Mouse (Mus musculus) hindbrain, embryonic 16.5 days (tissue): ENCODE results near the gene Wdfy4. TPM values are rescaled to one million over a fixed set of nuclear protein-coding genes. Genes with fewer than 3 reads are reported as not detected.

Experiments used
- ATAC-seq: fragments of 200-750 bp; cut with Nextera tagmentation; 2 replicates; pipeline ENCODE4 v1.8.0; 2017; ENCODE audit warnings: moderate TSS enrichment, moderate library complexity
- H3K27ac ChIP-seq: fragments of 300-500 bp; sonication (generic); 2 replicates; pipeline ENCODE4 v1.5.1; 2014; ENCODE audit warnings: low read depth, mild to moderate bottlenecking, control low read depth, low read length, moderate library complexity
- H3K27me3 ChIP-seq: fragments of 300-500 bp; sonication (generic); replicated peaks from 2 replicates; pipeline ENCODE4 v1.6.1; 2014; ENCODE audit warnings: low read length; ENCODE audit not compliant: control insufficient read depth, insufficient read depth
- H3K36me3 ChIP-seq: fragments of 300-500 bp; sonication (generic); 2 replicates; pipeline ENCODE4 v1.6.1; 2014; ENCODE audit warnings: mild to moderate bottlenecking, low read length, moderate library complexity, mixed read lengths; ENCODE audit not compliant: control insufficient read depth, insufficient read depth
- H3K4me1 ChIP-seq: fragments of 300-500 bp; sonication (generic); 2 replicates; pipeline ENCODE4 v1.6.1; 2014; ENCODE audit warnings: low read depth, low read length; ENCODE audit not compliant: control insufficient read depth, insufficient read depth
- H3K4me2 ChIP-seq: fragments of 300-500 bp; sonication (generic); 2 replicates; pipeline ENCODE4 v1.6.1; 2014; ENCODE audit warnings: mild to moderate bottlenecking, low read length, control low read depth, moderate library complexity
- H3K4me3 ChIP-seq: fragments of 300-500 bp; sonication (generic); 2 replicates; pipeline ENCODE4 v1.5.1; 2014; ENCODE audit warnings: mild to moderate bottlenecking, low read length, control low read depth, moderate library complexity
- H3K9ac ChIP-seq: fragments of 300-500 bp; sonication (generic); 2 replicates; pipeline ENCODE4 v1.6.1; 2014; ENCODE audit warnings: low read depth, mild to moderate bottlenecking, control low read depth, low read length, moderate library complexity
- H3K9me3 ChIP-seq: fragments of 300-500 bp; sonication (generic); 2 replicates; pipeline ENCODE4 v1.6.1; 2014; ENCODE audit warnings: mild to moderate bottlenecking, low read length, moderate library complexity; ENCODE audit not compliant: control insufficient read depth
- WGBS: fragments of 180-500 bp; shearing (Covaris S2); extraction: QIAGEN DNeasy Blood & Tissue Kit; methylation state at CpG from one replicate; pipeline ENCODE4 v1.1.7; 2014; 5-methylcytosine and 5-hydroxymethylcytosine counted together
- polyA plus RNA-seq: library from polyadenylated mRNA; unstranded; fragments of >200 nt; fragmentation: Nextera tagmentation; extraction: Ambion mirVana; gene quantifications from 2 replicates; pipeline ENCODE4 v1.2.1, GENCODE M21; 2015

Wdfy4 gene
- polyA plus RNA-seq, 1 experiment from 2014 or later = 0.15 TPM

- H3K4me3 ChIP-seq = no peak overlapping the region
- 67% methylated on average over 1 of the region's 1 CpGs for WGBS
- H3K4me2 ChIP-seq = no peak overlapping the region
- no peak overlapping the region for H3K27ac ChIP-seq
- H3K4me1 ChIP-seq = no peaks in the 10 kb centered on the region
- no peaks in the 10 kb centered on the region for H3K36me3 ChIP-seq
- ATAC-seq = no peak
- no peaks in the 10 kb centered on the region for H3K9me3 ChIP-seq
- no peaks in the 10 kb centered on the region for H3K27me3 ChIP-seq
- H3K9ac ChIP-seq = no peak overlapping the region
Measured at GRCm38 (mm10) chr14:33171942-33172341, 13.4 kb downstream of the Wdfy4 start.

GRCm38 (mm10) chr14:33168750-33169149, 16.6 kb downstream of the Wdfy4 start:
- WGBS = 88% methylated on average over 4 of the region's 4 CpGs
- no peak for ATAC-seq

GRCm38 (mm10) chr14:33162238-33162637, 23.1 kb downstream of the Wdfy4 start:
- Histone ChIP-seq H3K4me2 (no peak overlapping the region), H3K27ac (no peak overlapping the region), H3K4me3 (no peak overlapping the region), H3K9ac (no peak overlapping the region), H3K36me3 (no peaks in the 10 kb centered on the region), H3K27me3 (no peaks in the 10 kb centered on the region), H3K4me1 (no peaks in the 10 kb centered on the region), H3K9me3 (no peaks in the 10 kb centered on the region)
- no peak for ATAC-seq
- WGBS = 89% methylated on average over 5 of the region's 5 CpGs

More at GRCm38 (mm10) chr14:33168750-33169149, 16.6 kb downstream of the Wdfy4 start:
- Histone ChIP-seq H3K4me1 (no peaks in the 10 kb centered on the region), H3K9ac (no peak overlapping the region), H3K4me3 (no peak overlapping the region), H3K36me3 (no peaks in the 10 kb centered on the region), H3K27me3 (no peaks in the 10 kb centered on the region), H3K27ac (no peak overlapping the region), H3K9me3 (no peaks in the 10 kb centered on the region), H3K4me2 (no peak overlapping the region)

- Histone ChIP-seq H3K9me3 (0 out of 2 replicates have a peak, but pooled peaks cover 2% of the 10 kb centered on the region), H3K4me2 (no peak overlapping the region), H3K9ac (no peak overlapping the region), H3K4me1 (no peaks in the 10 kb centered on the region), H3K27ac (no peak overlapping the region), H3K4me3 (no peak overlapping the region), H3K36me3 (no peaks in the 10 kb centered on the region), H3K27me3 (no peaks in the 10 kb centered on the region)
- ATAC-seq = no peak
- 67% methylated on average over 3 of the region's 3 CpGs for WGBS
Measured at GRCm38 (mm10) chr14:33158268-33158667, 27.0 kb downstream of the Wdfy4 start.

- H3K9ac ChIP-seq = no peak overlapping the region
- H3K4me3 ChIP-seq = no peak overlapping the region
- H3K27ac ChIP-seq = no peak overlapping the region
- H3K27me3 ChIP-seq = no peaks in the 10 kb centered on the region
- H3K9me3 ChIP-seq = 0 out of 2 replicates have a peak, but pooled peaks cover 2% of the 10 kb centered on the region
- no peak overlapping the region for H3K4me2 ChIP-seq
- no peak for ATAC-seq
- no peaks in the 10 kb centered on the region for H3K36me3 ChIP-seq
- 71% methylated on average over 1 of the region's 1 CpGs for WGBS
- no peaks in the 10 kb centered on the region for H3K4me1 ChIP-seq
Measured at GRCm38 (mm10) chr14:33152941-33153340, 32.4 kb downstream of the Wdfy4 start.

- no peak overlapping the region for H3K9ac ChIP-seq
- no peaks in the 10 kb centered on the region for H3K9me3 ChIP-seq
- H3K27me3 ChIP-seq = no peaks in the 10 kb centered on the region
- no peak overlapping the region for H3K4me3 ChIP-seq
- ATAC-seq = no peak
- 21% methylated on average over 2 of the region's 2 CpGs for WGBS
- no peaks in the 10 kb centered on the region for H3K36me3 ChIP-seq
- no peak overlapping the region for H3K27ac ChIP-seq
- no peaks in the 10 kb centered on the region for H3K4me1 ChIP-seq
- H3K4me2 ChIP-seq = no peak overlapping the region
Measured at GRCm38 (mm10) chr14:33146287-33146686, 39.0 kb downstream of the Wdfy4 start.

- no peak for ATAC-seq
- Histone ChIP-seq H3K36me3 (no peaks in the 10 kb centered on the region), H3K4me1 (no peaks in the 10 kb centered on the region), H3K4me2 (no peak overlapping the region), H3K9me3 (no peaks in the 10 kb centered on the region), H3K4me3 (no peak overlapping the region), H3K27me3 (no peaks in the 10 kb centered on the region), H3K9ac (no peak overlapping the region), H3K27ac (no peak overlapping the region)
- WGBS = 67% methylated on average over 9 of the region's 9 CpGs
Measured at GRCm38 (mm10) chr14:33136843-33137242, 48.5 kb downstream of the Wdfy4 start.

- H3K9me3 ChIP-seq = no peaks in the 10 kb centered on the region
- no peaks in the 10 kb centered on the region for H3K4me1 ChIP-seq
- H3K27me3 ChIP-seq = no peaks in the 10 kb centered on the region
- ATAC-seq = no peak
- no peak overlapping the region for H3K9ac ChIP-seq
- H3K36me3 ChIP-seq = no peaks in the 10 kb centered on the region
- 91% methylated on average over 6 of the region's 6 CpGs for WGBS
- H3K4me2 ChIP-seq = no peak overlapping the region
- no peak overlapping the region for H3K4me3 ChIP-seq
- H3K27ac ChIP-seq = no peak overlapping the region
Measured at GRCm38 (mm10) chr14:33135170-33135569, 50.1 kb downstream of the Wdfy4 start.

GRCm38 (mm10) chr14:33131044-33131758, 54.1 kb downstream of the Wdfy4 start:
- Histone ChIP-seq H3K9me3 (no peaks in the 10 kb centered on the region), H3K36me3 (no peaks in the 10 kb centered on the region), H3K27me3 (no peaks in the 10 kb centered on the region), H3K4me3 (no peak overlapping the region), H3K4me1 (no peaks in the 10 kb centered on the region), H3K4me2 (no peak overlapping the region), H3K27ac (no peak overlapping the region), H3K9ac (no peak overlapping the region)
- 48% methylated on average over 7 of the region's 7 CpGs for WGBS
- ATAC-seq = no peak
